Mouse (Mus musculus): ENCODE results near the gene Gpr146. TPM values are rescaled to one million over a fixed set of nuclear protein-coding genes. Genes with fewer than 3 reads are reported as not detected.

The Gpr146 gene
- polyA plus RNA-seq, 1 experiment from 2014 or later = 7.8 TPM

DNA sequence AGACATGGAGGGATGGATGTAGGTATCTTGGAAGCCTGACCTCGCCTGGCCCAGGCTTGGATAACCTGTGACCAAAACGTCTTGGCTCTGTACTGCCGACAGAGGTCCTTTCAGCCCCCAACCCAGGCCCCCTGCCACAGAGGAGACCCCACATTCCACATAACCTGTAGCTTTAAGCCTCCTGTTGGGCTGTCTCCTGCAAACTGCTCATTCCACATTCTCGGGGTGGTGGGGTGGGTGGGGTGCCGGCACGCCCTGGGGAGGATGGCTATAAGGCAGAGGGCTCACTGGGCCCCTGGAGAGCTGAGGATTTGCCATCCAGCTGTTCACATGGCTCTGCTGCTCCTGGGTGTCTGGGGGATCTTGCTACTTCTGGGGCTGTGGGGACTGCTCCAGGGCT, 25.2 kb upstream of the Gpr146 start, which contains the start of gene Cyp2w1:
TSS of gene Cyp2w1 (plus strand) at position 301 of the 400 bp plus-strand sequence.
- H3K27ac ChIP-seq = no peak within 1 kb of the TSS

DNA sequence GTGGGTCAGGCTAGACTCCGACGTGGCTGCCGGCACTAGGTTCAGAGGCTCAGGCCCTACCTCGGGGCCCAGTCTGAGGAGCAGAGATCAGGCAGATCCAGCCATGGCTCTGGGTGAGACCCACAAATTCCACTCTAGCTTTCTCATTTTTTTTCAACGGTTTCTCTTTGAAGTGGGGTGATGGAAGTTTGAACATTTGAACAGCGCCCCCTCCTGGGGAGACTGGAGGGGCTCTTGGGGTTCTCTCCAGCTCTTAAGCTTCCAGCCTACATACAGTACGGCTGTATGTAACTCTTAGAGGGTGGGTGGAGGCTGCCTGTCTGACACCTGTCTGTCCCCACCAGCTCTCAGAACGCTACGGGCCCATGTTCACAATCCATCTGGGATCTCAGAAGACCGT, 24.0 kb upstream of the Gpr146 start:
- no peak for ATAC-seq (replicated peaks; ENCODE audit: low FRiP score, low read depth)
- 58% methylated on average over 10 of the region's 10 CpGs for WGBS
- H3K4me1 ChIP-seq (replicated peaks; ENCODE audit: insufficient read depth, low read length) = no peaks in the 10 kb centered on the region
- H3K27ac ChIP-seq = no peak overlapping the region
- peak; percentile 46 for DNase-seq (ENCODE audit: low spot score)
- TF ChIP-seq CTCF (IDR thresholded peaks at IDR 0.05; ENCODE audit: low read depth) = peak; percentile 57
- no peak overlapping the region for H3K9ac ChIP-seq (ENCODE audit: low read depth, low read length)
- no peaks in the 10 kb centered on the region for H3K27me3 ChIP-seq (ENCODE audit: insufficient read depth, low read length)
- no peak overlapping the region for H3K4me3 ChIP-seq (replicated peaks; ENCODE audit: low read depth, low read length)
- no peak overlapping the region for H3K4me2 ChIP-seq (ENCODE audit: low read length)
- no peaks in the 10 kb centered on the region for H3K36me3 ChIP-seq (ENCODE audit: insufficient read depth, low read length)
- H3K9me3 ChIP-seq (replicated peaks; ENCODE audit: low read length) = no peaks in the 10 kb centered on the region

More for the DNA sequence above, 25.2 kb upstream of the Gpr146 start, which contains the start of gene Cyp2w1:
- no peak for TF ChIP-seq CTCF (IDR thresholded peaks at IDR 0.05; ENCODE audit: low read depth)
- no peak for DNase-seq (ENCODE audit: low spot score)
- no peak within 1 kb of the TSS for H3K4me2 ChIP-seq (ENCODE audit: low read length)
- no peaks in the 10 kb centered on the region for H3K36me3 ChIP-seq (ENCODE audit: insufficient read depth, low read length)
- no peak within 1 kb of the TSS for H3K4me3 ChIP-seq (replicated peaks; ENCODE audit: low read depth, low read length)
- ATAC-seq (replicated peaks; ENCODE audit: low FRiP score, low read depth) = no peak
- 0 out of 2 replicates have a peak within 1 kb of the TSS, but pooled peaks have one; percentile 8 for H3K9ac ChIP-seq (ENCODE audit: low read depth, low read length)
- WGBS = 59% methylated on average over 6 of the region's 6 CpGs
- H3K4me1 ChIP-seq (replicated peaks; ENCODE audit: insufficient read depth, low read length) = no peaks in the 10 kb centered on the region
- H3K27me3 ChIP-seq (ENCODE audit: insufficient read depth, low read length) = no peaks in the 10 kb centered on the region
- H3K9me3 ChIP-seq (replicated peaks; ENCODE audit: low read length) = no peaks in the 10 kb centered on the region

DNA sequence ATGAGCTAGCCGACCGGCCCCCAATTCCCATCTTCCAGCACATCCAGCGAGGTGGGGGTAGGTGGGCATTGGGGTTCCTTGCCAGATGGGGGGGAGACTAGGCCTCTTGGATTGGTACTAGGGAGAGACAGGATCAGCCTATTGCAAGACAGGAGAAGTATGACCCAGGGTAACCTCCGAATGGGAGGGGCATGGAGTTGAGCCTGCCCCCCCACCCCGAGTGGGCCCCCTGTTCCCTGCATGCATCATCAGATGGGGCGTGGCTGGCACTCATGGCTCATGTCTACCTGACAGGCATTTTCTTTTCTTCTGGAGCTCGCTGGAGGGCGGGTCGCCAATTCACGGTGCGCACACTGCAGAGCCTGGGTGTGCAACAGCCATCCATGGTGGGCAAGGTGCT, 23.6 kb upstream of the Gpr146 start:
- DNase-seq (ENCODE audit: low spot score) (no peak), ATAC-seq (replicated peaks; ENCODE audit: low FRiP score, low read depth) (no peak)
- no peak overlapping the region for H3K4me2 ChIP-seq (ENCODE audit: low read length)
- no peak for TF ChIP-seq CTCF (IDR thresholded peaks at IDR 0.05; ENCODE audit: low read depth)
- H3K4me3 ChIP-seq (replicated peaks; ENCODE audit: low read depth, low read length) = no peak overlapping the region
- 88% methylated on average over 11 of the region's 11 CpGs for WGBS
- no peaks in the 10 kb centered on the region for H3K36me3 ChIP-seq (ENCODE audit: insufficient read depth, low read length)
- no peaks in the 10 kb centered on the region for H3K9me3 ChIP-seq (replicated peaks; ENCODE audit: low read length)
- no peak overlapping the region for H3K27ac ChIP-seq
- no peaks in the 10 kb centered on the region for H3K4me1 ChIP-seq (replicated peaks; ENCODE audit: insufficient read depth, low read length)
- no peaks in the 10 kb centered on the region for H3K27me3 ChIP-seq (ENCODE audit: insufficient read depth, low read length)
- H3K9ac ChIP-seq (ENCODE audit: low read depth, low read length) = no peak overlapping the region

DNA sequence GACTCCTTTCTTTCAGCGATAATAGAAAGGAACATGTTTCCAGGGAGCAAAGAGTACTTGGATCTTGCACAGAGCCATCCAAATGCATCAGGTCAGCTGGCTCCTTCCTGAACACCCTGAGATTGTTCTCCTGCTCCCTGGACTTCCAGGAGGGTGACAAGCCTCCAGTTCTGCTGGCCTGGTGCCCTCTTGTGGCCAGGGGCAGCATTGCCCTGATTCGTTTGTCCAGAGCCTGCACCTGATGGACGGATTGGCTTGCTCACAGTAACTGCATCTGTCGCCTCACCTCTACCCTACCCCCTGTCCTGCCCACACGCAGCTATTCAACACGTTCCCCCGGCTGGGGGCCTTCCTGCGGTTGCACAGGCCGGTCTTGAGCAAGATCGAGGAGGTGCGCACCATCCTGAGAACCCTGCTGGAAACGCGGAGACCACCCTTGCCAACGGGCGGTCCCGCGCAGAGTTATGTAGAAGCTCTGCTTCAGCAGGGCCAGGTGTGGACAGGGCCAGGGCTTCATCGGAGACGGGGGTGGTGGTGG, 22.2 kb upstream of the Gpr146 start:
- H3K36me3 ChIP-seq (ENCODE audit: insufficient read depth, low read length) = no peaks in the 10 kb centered on the region
- H3K4me1 ChIP-seq (replicated peaks; ENCODE audit: insufficient read depth, low read length) = no peaks in the 10 kb centered on the region
- no peak overlapping the region for H3K9ac ChIP-seq (ENCODE audit: low read depth, low read length)
- peak; percentile 98 for TF ChIP-seq CTCF (IDR thresholded peaks at IDR 0.05; ENCODE audit: low read depth)
- H3K9me3 ChIP-seq (replicated peaks; ENCODE audit: low read length) = no peaks in the 10 kb centered on the region
- no peak overlapping the region for H3K27ac ChIP-seq
- 37% methylated on average over 19 of the region's 19 CpGs for WGBS
- no peak overlapping the region for H3K4me3 ChIP-seq (replicated peaks; ENCODE audit: low read depth, low read length)
- no peaks in the 10 kb centered on the region for H3K27me3 ChIP-seq (ENCODE audit: insufficient read depth, low read length)
- H3K4me2 ChIP-seq (ENCODE audit: low read length) = no peak overlapping the region
- DNase-seq (ENCODE audit: low spot score) = peak; percentile 82
- 0 out of 2 replicates have a peak, but pooled peaks have one; percentile 23 for ATAC-seq (replicated peaks; ENCODE audit: low FRiP score, low read depth)

DNA sequence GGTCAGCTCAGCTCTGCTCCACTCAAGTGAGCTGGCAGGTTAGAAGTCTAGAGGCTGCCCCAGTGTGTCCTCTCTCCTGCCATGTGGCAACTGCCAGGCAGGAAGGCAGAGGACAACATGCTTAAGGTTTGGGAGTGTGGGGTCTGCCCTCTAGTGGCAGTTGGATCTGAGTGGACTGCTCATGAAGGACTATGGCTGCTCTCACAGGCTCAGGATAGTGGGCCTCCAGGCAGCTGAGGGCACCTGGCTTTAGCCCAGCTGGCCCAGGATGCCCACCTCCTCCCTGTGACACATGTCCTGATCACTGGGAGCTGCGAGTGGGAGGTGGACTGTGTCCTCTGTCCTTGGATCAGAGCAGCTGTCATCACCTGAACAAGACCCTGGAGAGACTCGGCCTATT, 18.8 kb upstream of the Gpr146 start:
- no peak overlapping the region for H3K27ac ChIP-seq
- TF ChIP-seq CTCF (IDR thresholded peaks at IDR 0.05; ENCODE audit: low read depth) = peak; percentile 77
- no peaks in the 10 kb centered on the region for H3K27me3 ChIP-seq (ENCODE audit: insufficient read depth, low read length)
- 71% methylated on average over 2 of the region's 2 CpGs for WGBS
- no peaks in the 10 kb centered on the region for H3K36me3 ChIP-seq (ENCODE audit: insufficient read depth, low read length)
- ATAC-seq (replicated peaks; ENCODE audit: low FRiP score, low read depth) (no peak; the same call in 1 of the 2 replicates), DNase-seq (ENCODE audit: low spot score) (peak; percentile 63)
- no peak overlapping the region for H3K9ac ChIP-seq (ENCODE audit: low read depth, low read length)
- H3K4me1 ChIP-seq (replicated peaks; ENCODE audit: insufficient read depth, low read length) = no peaks in the 10 kb centered on the region
- no peak overlapping the region for H3K4me2 ChIP-seq (ENCODE audit: low read length)
- no peaks in the 10 kb centered on the region for H3K9me3 ChIP-seq (replicated peaks; ENCODE audit: low read length)
- no peak overlapping the region for H3K4me3 ChIP-seq (replicated peaks; ENCODE audit: low read depth, low read length)

DNA sequence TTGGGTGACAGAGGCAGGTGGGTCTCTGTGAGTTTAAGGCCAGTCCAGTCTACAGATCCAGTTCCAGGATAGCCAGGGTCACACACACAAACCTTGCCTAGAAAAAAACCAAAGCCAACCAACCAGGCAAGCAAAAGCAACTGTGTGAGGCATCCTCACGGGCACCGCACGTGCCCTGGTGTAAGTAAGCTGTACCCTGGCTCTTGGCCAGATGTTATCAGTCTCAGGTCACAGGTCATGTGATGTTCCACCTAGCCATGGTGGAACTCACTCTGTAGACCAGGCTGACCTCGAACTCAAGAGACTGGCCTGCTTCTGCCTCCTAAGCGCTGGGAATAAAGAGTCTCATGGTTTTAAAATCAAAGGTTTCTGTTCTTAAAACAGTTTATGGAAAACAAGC, 18.3 kb upstream of the Gpr146 start:
- no peak for ATAC-seq (replicated peaks; ENCODE audit: low FRiP score, low read depth)
- no peak for TF ChIP-seq CTCF (IDR thresholded peaks at IDR 0.05; ENCODE audit: low read depth)

DNA sequence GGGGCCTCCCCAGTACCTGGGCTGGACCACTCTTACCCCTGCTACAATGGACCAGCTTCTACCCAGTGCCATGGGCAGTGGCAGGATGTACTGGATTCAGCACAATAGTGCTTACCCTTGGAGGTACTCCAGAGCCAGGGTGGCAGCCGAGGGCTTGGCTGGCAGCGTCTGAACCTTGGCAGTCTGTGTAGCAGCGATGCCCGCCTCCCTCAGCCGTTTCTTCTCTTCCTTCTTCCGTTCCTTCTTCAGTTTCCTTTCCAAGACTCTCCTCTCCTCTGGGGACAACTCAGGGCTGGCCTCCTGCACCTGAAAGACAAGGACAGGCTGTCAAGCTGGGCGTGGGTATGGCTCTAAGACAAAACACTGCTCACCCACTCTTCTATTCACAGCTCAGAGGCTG, 13.6 kb upstream of the Gpr146 start:
- Histone ChIP-seq H3K9ac (ENCODE audit: low read depth, low read length) (no peak overlapping the region), H3K4me3 (replicated peaks; ENCODE audit: low read depth, low read length) (no peak overlapping the region), H3K9me3 (replicated peaks; ENCODE audit: low read length) (no peaks in the 10 kb centered on the region), H3K36me3 (ENCODE audit: insufficient read depth, low read length) (no peaks in the 10 kb centered on the region), H3K27ac (no peak overlapping the region), H3K4me1 (replicated peaks; ENCODE audit: insufficient read depth, low read length) (peaks cover 7% of the 10 kb centered on the region), H3K27me3 (ENCODE audit: insufficient read depth, low read length) (no peaks in the 10 kb centered on the region), H3K4me2 (ENCODE audit: low read length) (no peak overlapping the region)
- DNase-seq (ENCODE audit: low spot score) = no peak
- no peak for ATAC-seq (replicated peaks; ENCODE audit: low FRiP score, low read depth)
- no peak for TF ChIP-seq CTCF (IDR thresholded peaks at IDR 0.05; ENCODE audit: low read depth)
- WGBS = 60% methylated on average over 7 of the region's 7 CpGs

More for the DNA sequence above, 18.3 kb upstream of the Gpr146 start:
- H3K4me1 ChIP-seq (replicated peaks; ENCODE audit: insufficient read depth, low read length) = no peaks in the 10 kb centered on the region
- no peaks in the 10 kb centered on the region for H3K9me3 ChIP-seq (replicated peaks; ENCODE audit: low read length)
- no peak overlapping the region for H3K9ac ChIP-seq (ENCODE audit: low read depth, low read length)
- 88% methylated on average over 5 of the region's 5 CpGs for WGBS
- H3K27ac ChIP-seq = no peak overlapping the region
- H3K4me2 ChIP-seq (ENCODE audit: low read length) = no peak overlapping the region
- H3K36me3 ChIP-seq (ENCODE audit: insufficient read depth, low read length) = no peaks in the 10 kb centered on the region
- H3K4me3 ChIP-seq (replicated peaks; ENCODE audit: low read depth, low read length) = no peak overlapping the region
- DNase-seq (ENCODE audit: low spot score) = no peak
- no peaks in the 10 kb centered on the region for H3K27me3 ChIP-seq (ENCODE audit: insufficient read depth, low read length)

All from kidney, postnatal 0 days (tissue).